Mouse (Mus musculus) frontal cortex, adult 2 months (tissue): Measurements from ENCODE around the gene S1pr5. TPM values are rescaled to one million over a fixed set of nuclear protein-coding genes. Genes with fewer than 3 reads are reported as not detected.
"Not testable (repeated sequence)": the region's sequence is repeated elsewhere in the genome, so short reads cannot be mapped to it uniquely, and the experiment has no call there.

ENCODE experiments used
- DNase-seq, 2 experiments: peaks; one replicate each; pipeline ENCODE4 v3.0.0; 2022; ENCODE audit warnings: low spot score in 1 of 2; ENCODE audit errors: extremely low spot score in 1 of 2
- polyA plus RNA-seq: library from polyadenylated mRNA; depleted of rRNA; stranded (reverse); fragments of >200 nt; gene quantifications from 2 replicates; pipeline ENCODE4 v1.2.3, GENCODE M21; 2012

S1pr5 gene
- polyA plus RNA-seq, 1 experiment: 9.9 TPM

DNA sequence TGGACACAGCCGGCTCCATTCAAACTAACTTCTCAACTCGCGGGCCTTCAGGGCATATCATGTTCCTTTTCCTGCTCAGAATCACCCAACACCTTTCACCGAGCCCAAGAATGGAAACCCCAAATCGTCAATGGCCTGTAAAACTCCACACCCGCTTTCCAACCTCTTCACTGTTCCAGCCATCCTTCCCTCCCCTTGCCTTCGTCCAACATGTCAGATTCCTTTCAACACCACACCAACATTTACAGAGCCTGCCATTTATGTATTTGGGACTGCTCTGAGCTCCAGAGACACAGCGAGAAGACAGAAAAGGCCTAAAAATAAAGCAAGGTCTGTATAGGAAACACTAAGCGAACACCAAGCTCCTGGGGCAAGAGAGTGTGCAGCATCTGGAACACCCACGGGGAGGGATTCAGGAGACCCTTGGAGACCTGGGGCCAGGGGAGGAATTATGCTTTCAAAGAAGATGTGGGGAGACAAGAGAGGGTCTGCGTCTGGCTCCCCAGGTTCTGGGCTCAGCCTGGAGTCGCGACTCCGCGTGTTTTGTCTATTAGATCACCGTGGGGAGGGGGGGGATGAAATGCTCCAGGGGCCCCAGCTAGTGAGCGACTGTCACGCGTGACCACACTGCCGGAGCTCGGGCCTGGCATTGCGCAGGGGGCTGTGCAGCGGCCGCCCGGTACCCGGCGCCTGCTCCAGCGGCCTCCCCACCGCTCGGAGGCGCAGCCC lies 10.1 kb downstream of the S1pr5 start:
- DNase-seq: peak in 1 of 2 experiments; percentile 27

GRCm38 (mm10) chr9:21237368-21238003 lies 10.8 kb downstream of the S1pr5 start:
- peak in 1 of 2 experiments; percentile 32 for DNase-seq

- no peak for DNase-seq
These were observed 11.3 kb downstream of the S1pr5 start for GRCm38 (mm10) chr9:21236991-21237367.

GRCm38 (mm10) chr9:21235341-21235740 lies 12.9 kb downstream of the S1pr5 start:
- DNase-seq: no peak

GRCm38 (mm10) chr9:21233805-21234204 lies 14.4 kb downstream of the S1pr5 start:
- no peak for DNase-seq

DNA sequence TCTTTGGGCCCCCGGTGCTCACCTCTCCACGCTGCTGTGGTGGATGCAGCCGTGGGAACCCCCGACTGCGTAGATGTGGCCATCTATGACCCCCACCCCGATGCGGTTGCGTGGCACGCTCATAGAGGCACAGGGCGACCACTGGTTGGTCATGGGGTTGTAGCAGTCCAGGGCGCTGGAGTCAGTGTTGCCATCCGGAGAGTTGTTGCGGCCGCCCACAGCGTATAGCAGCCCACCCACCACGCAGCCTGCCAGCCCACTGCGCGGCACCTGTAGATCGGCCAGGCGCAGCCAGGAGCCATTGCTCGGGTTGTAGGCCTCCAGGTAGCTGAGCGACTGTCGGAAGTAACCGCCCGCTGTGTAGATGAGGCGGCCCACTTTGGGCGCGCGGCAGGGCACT lies 14.9 kb downstream of the S1pr5 start:
- no peak for DNase-seq

DNA sequence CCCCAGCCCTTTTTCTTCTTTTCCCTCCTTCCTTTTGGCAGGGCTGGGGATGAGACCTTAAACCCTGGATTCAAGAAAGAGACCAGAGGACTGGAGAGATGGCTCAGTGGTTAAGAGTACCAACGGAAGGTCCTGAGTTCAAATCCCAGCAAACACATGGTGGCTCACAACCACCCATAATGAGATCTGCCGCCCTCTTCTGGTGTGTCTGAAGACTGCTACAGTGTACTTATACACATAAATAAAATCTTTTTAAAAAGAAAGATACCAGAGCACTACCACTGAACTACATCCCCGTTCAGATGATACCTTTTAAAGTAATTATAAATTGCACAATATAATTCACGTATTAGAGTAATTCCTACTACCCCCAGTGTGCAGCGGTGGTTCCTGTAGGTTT lies 15.4 kb downstream of the S1pr5 start:
- no peak for DNase-seq

GRCm38 (mm10) chr9:21231551-21231950 lies 16.7 kb downstream of the S1pr5 start:
- no peak for DNase-seq

- no peak for DNase-seq
These were observed 20.9 kb downstream of the S1pr5 start for GRCm38 (mm10) chr9:21227342-21227741.

DNA sequence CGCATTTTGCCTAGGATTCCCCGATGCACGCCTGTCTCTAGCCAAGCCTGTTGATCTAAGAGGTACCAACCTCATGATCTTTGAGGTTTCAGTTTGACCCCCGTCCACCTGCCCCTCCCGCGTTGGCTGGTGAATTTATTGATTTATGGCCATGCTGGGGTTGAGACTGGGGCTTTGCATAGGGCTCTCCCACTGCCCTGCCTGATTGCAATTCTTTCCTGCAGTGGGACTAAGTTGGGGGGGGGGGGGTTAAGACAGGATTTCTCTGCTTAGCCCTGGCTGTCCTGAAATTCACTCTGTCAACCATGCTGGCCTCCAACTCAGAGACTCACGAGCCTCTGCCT lies 22.9 kb downstream of the S1pr5 start:
- no peak for DNase-seq

- DNase-seq: peak in 1 of 2 experiments; percentile 47
These were observed 23.4 kb downstream of the S1pr5 start for GRCm38 (mm10) chr9:21224576-21225414.

DNA sequence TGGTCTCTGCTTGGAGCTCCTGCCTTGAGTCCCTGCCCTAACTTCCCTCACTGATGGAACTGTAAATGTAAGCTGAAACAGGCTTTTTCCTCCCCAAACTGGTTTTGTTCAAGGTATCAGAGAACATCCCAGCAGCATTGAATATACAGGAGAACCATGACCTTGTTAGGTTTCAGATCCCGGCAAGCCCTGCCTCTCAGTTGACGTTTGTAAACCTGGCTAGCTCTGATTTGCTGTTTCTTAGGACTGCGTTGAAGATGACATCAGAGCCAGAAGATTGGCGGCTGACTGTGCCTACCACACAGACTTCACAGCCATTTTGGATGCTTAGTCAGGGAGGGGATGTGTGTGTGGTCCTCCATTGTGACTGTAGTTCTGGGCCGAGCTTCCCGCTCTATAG lies 24.3 kb downstream of the S1pr5 start:
- no peak for DNase-seq

GRCm38 (mm10) chr9:21223490-21223889 lies 24.8 kb downstream of the S1pr5 start:
- DNase-seq: not testable (repeated sequence)

DNA sequence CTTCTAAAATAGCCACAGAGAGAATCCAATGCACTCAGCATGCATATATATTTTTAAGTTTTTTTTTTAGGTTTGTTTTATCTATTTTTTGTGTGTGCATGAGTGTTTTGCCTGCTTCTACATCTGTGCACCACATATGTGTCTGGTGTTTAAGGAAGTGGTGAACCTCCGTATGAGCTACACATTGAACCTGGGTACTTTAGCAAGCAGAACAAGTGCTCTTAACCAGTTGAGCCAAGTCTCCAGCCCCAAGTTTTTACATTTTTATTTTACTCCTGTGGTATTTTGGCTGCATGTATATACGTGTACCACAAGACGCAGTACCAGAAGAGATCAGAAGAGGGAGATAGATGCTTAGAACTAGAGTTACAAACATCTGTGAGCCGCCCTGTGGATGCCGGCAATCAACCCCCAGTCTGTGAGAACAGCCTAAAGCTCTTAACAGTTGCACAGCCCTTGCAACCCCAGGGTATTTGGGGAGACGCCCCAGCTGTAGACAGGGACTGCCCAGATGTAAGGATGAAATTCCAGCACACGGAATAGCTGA lies 26.8 kb downstream of the S1pr5 start:
- peak in 1 of 2 experiments; percentile 77 for DNase-seq

GRCm38 (mm10) chr9:21220490-21221382 lies 27.5 kb downstream of the S1pr5 start:
- peak; percentile 89 to 98 for DNase-seq

DNA sequence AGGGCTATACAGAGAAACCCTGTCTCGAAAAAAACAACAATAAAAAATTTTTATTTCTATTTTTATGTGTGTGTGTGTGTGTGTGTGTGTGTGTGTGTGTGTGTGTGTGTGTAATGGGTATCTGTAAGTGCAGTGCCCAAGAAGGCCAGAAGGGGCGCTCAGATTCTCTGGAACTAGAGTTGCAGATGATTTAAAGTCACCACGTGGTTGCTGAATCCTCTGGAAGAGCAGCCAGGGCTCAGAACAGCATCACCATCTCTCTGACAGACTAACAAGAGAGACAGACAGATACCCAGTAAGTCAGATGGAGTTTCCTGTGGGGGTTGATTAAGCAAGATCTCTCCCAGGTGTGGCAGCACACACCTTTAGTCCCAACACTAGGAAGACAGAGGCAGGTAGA lies 28.4 kb downstream of the S1pr5 start:
- DNase-seq: no peak

GRCm38 (mm10) chr9:21216050-21216841 lies 32.0 kb downstream of the S1pr5 start:
- DNase-seq: peak in 1 of 2 experiments; percentile 68

DNA sequence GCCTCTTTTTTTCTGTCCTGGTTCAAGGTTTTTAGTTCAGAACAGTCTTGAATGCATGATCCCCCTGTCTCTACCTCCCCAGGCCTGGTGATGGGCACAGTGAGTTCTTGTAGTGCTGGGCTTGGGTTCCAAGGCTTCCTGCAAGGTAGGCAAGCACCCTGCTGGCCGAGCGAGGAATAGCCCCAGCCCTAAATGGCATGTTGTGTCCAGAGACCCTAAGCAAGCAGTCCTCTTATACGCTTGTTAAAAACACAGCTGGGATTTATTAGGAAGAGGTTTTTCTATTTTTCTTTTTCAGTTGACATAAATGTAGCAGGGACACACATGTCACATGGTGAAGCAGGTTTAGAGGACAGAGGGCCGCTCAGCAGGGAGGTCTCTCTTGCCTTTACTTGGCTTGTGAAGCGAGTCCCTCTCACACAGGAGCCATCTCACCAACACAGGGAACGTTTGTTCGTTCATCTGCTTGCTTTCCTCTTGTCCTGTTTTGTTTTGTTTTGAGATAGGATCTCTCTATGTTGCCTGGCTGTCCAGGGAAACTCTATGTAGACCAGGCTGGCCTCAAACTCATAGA lies 34.5 kb downstream of the S1pr5 start:
- DNase-seq: no peak

DNA sequence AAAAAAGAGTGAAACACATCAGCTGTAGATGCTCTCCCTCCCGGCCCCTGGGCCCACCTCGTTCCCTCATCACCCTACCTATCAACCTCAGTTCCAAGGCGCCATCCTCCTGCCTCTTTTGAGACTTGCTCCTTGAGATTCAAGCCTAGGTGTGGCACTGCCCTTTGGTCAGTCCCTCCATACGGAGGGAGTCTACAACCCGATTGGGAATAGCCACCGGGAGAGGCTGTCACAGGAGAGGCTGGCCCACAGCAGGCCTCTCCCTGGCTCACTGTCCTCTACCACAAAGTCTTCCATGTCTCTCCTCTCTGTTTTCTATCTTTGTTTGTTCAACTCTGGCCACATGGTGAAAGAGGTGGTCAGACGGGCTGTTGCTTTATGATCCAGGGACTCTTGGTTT lies 36.6 kb downstream of the S1pr5 start:
- no peak for DNase-seq
